Comparison of ENCODE assay signal across 8 mouse cellular contexts in genomic region chr2:180966092-180966882, GRCm38 (mm10). TPM values are rescaled to one million over a fixed set of nuclear protein-coding genes. Genes with fewer than 3 reads are reported as not detected.
A peak's percentile ranks its signal among the peaks of the same experiment; 100 is the strongest.
DNase-seq lines count a peak whose midpoint lies in the region; ATAC-seq lines count a peak whose summit lies in the region.

No protein-coding gene starts in this region.

- 0 out of 2 replicates have a peak, but pooled peaks have one; percentile 21 for ATAC-seq in erythroid progenitor cell, adult 5-6 weeks (replicated peaks; ENCODE audit: low FRiP score, poor library complexity, severe bottlenecking)

- peaks cover 13% of the 10 kb centered on the region for H3K27me3 ChIP-seq in megakaryocyte, embryonic 14.5 days (replicated peaks)

- no peaks in the 10 kb centered on the region for H3K9me3 ChIP-seq in megakaryocyte, embryonic 14.5 days

- peak; percentile 33 for DNase-seq in layer of hippocampus, adult 9-11 months
- no peak for DNase-seq in layer of hippocampus, postnatal 36 days
- DNase-seq in NIH3T3 (ENCODE audit: low read depth): peak; percentile 52
- DNase-seq in kidney, adult 9 months: peak; percentile 35
- no peak for DNase-seq in right cerebral cortex, postnatal 10 days (ENCODE audit: low spot score in 2 of 2)
- no peak for DNase-seq in testis, postnatal 10 days (ENCODE audit: low spot score)

- H3K36me3 ChIP-seq in megakaryocyte, embryonic 14.5 days (replicated peaks; ENCODE audit: low read length): peaks cover 26% of the 10 kb centered on the region

- H3K4me1 ChIP-seq in megakaryocyte, embryonic 14.5 days: peaks cover 71% of the 10 kb centered on the region

- peak overlapping the region; percentile 92 for H3K4me3 ChIP-seq in megakaryocyte, embryonic 14.5 days (replicated peaks)

RNA-seq across cellular contexts. Expression of gene Arfgap1, which starts 0.7 kb away (rescaled TPM):
- total RNA-seq in layer of hippocampus, postnatal 36 days (2021): 100 to 1,000 TPM; 121 to 130 TPM
- 12.3 and 24.7 TPM in 2 replicates for total RNA-seq in erythroid progenitor cell, adult 5-6 weeks (2015; ENCODE audit: low replicate concordance)
- 23.5 and 32.6 TPM in 2 replicates for total RNA-seq in erythroid progenitor cell, adult 5-6 weeks (2017; ENCODE audit: low replicate concordance)
- polyA plus RNA-seq in megakaryocyte, embryonic 14.5 days (2012; ENCODE audit: insufficient read depth, low replicate concordance): 10.9 and 22.8 TPM in 2 replicates

RNA-seq across cellular contexts. Expression of gene Nkain4, which starts 11.8 kb away (rescaled TPM):
- 10 to 100 TPM; 54.5 to 57.2 TPM for total RNA-seq in layer of hippocampus, postnatal 36 days (2021)
- total RNA-seq in erythroid progenitor cell, adult 5-6 weeks (2015; ENCODE audit: low replicate concordance): not detected in 2 replicates
- total RNA-seq in erythroid progenitor cell, adult 5-6 weeks (2017; ENCODE audit: low replicate concordance): not detected in 2 replicates
- not detected in 2 replicates for polyA plus RNA-seq in megakaryocyte, embryonic 14.5 days (2012; ENCODE audit: insufficient read depth, low replicate concordance)

RNA-seq across cellular contexts. Expression of gene Col20a1, which starts 20.0 kb away (rescaled TPM):
- total RNA-seq in layer of hippocampus, postnatal 36 days (2021): 1 to 10 TPM; 2.5 to 3.2 TPM
- total RNA-seq in erythroid progenitor cell, adult 5-6 weeks (2015; ENCODE audit: low replicate concordance): not detected in 2 replicates
- under 0.01 and 0.39 TPM in 2 replicates for total RNA-seq in erythroid progenitor cell, adult 5-6 weeks (2017; ENCODE audit: low replicate concordance)
- 3.0 and 9.2 TPM in 2 replicates for polyA plus RNA-seq in megakaryocyte, embryonic 14.5 days (2012; ENCODE audit: insufficient read depth, low replicate concordance)

RNA-seq across cellular contexts. Expression of gene Birc7, which starts 37.5 kb away (rescaled TPM):
- total RNA-seq in layer of hippocampus, postnatal 36 days (2021): under 1 TPM in 1 of 2 experiments, not detected in 1; 0.33 TPM
- not detected in 2 replicates for total RNA-seq in erythroid progenitor cell, adult 5-6 weeks (2015; ENCODE audit: low replicate concordance)
- not detected in 2 replicates for total RNA-seq in erythroid progenitor cell, adult 5-6 weeks (2017; ENCODE audit: low replicate concordance)
- polyA plus RNA-seq in megakaryocyte, embryonic 14.5 days (2012; ENCODE audit: insufficient read depth, low replicate concordance): not detected in 2 replicates

RNA-seq across cellular contexts. Expression of gene Ythdf1, which starts 45.5 kb away (rescaled TPM):
- 10 to 100 TPM; 52.3 to 52.4 TPM for total RNA-seq in layer of hippocampus, postnatal 36 days (2021)
- total RNA-seq in erythroid progenitor cell, adult 5-6 weeks (2015; ENCODE audit: low replicate concordance): 28.1 and 35.0 TPM in 2 replicates
- total RNA-seq in erythroid progenitor cell, adult 5-6 weeks (2017; ENCODE audit: low replicate concordance): 12.1 and 37.7 TPM in 2 replicates
- 15.0 and 21.3 TPM in 2 replicates for polyA plus RNA-seq in megakaryocyte, embryonic 14.5 days (2012; ENCODE audit: insufficient read depth, low replicate concordance)

Comparison
In these comparisons a context has a peak if more than half of its experiments do, and no peak if none do; other contexts are left out.
1. DNase-seq: peak in layer of hippocampus, adult 9-11 months (single experiment), NIH3T3 (single experiment) and kidney, adult 9 months (single experiment); none in layer of hippocampus, postnatal 36 days (0 of 2), right cerebral cortex, postnatal 10 days (0 of 2) and testis, postnatal 10 days (single experiment).
2. RNA of gene Nkain4, which starts 11.8 kb away (total RNA-seq): 54.5 to 57.2 TPM in layer of hippocampus, postnatal 36 days; not detected in erythroid progenitor cell, adult 5-6 weeks; every median in the first group is over 10 times any median in the second.